ENCODE assay signal across 16 mouse cellular contexts in the genomic region with DNA sequence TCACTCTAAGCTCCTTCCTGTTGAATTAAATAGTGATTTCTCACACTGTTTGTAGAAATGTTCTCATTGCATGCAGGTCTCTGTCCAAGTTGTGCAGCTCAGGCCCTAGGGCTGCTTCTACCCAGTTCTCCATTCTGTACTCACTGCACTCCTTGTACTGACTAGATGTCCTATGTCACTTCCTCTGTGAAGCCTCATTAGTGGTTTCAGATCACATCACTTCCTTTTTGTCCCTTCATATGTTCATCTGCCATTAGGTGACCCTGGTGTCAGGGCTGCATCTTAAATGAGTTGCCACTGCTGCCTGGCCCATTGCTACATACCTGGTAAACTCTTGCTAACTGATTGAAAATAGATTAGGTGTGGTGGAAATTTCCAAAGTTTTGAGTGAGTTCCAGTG.
"Had no signal": no experiment of that assay in that cellular context is flagged by ENCODE, and none has a peak within 500 bp of the region (broad histone marks: within the 10 kb centered on the region; RNA-seq: fewer than 3 reads in every experiment).

No protein-coding gene starts in this region.

- ATAC-seq: inflammation-experienced regulatory T-cells, adult 6 months; intestine, postnatal 0 days; liver, embryonic 12.5 days; midbrain, embryonic 13.5 days had no signal

- H3K27ac ChIP-seq: kidney, postnatal 0 days; left cerebral cortex, adult 2 months; limb, embryonic 10.5 days; liver, embryonic 12.5 days; lung, embryonic 15.5 days; midbrain, embryonic 13.5 days; neural tube, embryonic 15.5 days; stomach, embryonic 15.5 days had no signal

- H3K4me2 ChIP-seq: liver, embryonic 12.5 days; lung, embryonic 15.5 days; midbrain, embryonic 13.5 days; neural tube, embryonic 15.5 days; stomach, embryonic 15.5 days had no signal

- H3K4me1 ChIP-seq: limb, embryonic 10.5 days; liver, embryonic 12.5 days; lung, embryonic 15.5 days; neural tube, embryonic 15.5 days; stomach, embryonic 15.5 days had no signal

- DNase-seq: kidney, adult 9 months; lung, postnatal 14 days; right cerebral cortex, postnatal 14 days; thymus, adult 2 months; thymus, postnatal 25 days had no signal

- H3K9ac ChIP-seq: liver, embryonic 12.5 days; lung, embryonic 15.5 days; midbrain, embryonic 13.5 days; neural tube, embryonic 15.5 days; stomach, embryonic 15.5 days had no signal

- H3K4me3 ChIP-seq: left cerebral cortex, adult 2 months; limb, embryonic 10.5 days; liver, embryonic 12.5 days; lung, embryonic 15.5 days; midbrain, embryonic 13.5 days; myocyte; neural tube, embryonic 15.5 days; stomach, embryonic 15.5 days had no signal

- H3K36me3 ChIP-seq: limb, embryonic 10.5 days; liver, embryonic 12.5 days; lung, embryonic 15.5 days; midbrain, embryonic 13.5 days; neural tube, embryonic 15.5 days; stomach, embryonic 15.5 days had no signal

- H3K9me3 ChIP-seq: limb, embryonic 10.5 days; liver, embryonic 12.5 days; lung, embryonic 15.5 days; midbrain, embryonic 13.5 days; neural tube, embryonic 15.5 days; stomach, embryonic 15.5 days had no signal

- H3K27me3 ChIP-seq: liver, embryonic 12.5 days; lung, embryonic 15.5 days; midbrain, embryonic 13.5 days; neural tube, embryonic 15.5 days; stomach, embryonic 15.5 days had no signal
